Mouse (Mus musculus) C2C12 (cell line): Measurements from ENCODE around the gene Camta1.

ENCODE experiments used
- CEBPB ChIP-seq: IDR thresholded peaks from one replicate; pipeline ENCODE4 v1.6.1; 2011; ENCODE audit warnings: low read depth, mild to moderate bottlenecking, control low read depth, moderate library complexity
- CTCF ChIP-seq: IDR thresholded peaks from one replicate; pipeline ENCODE4 v1.5.1; 2011; ENCODE audit not compliant: control insufficient read depth, insufficient read depth, insufficient read length
- FOSL1 ChIP-seq: IDR thresholded peaks from one replicate; pipeline ENCODE4 v1.8.0; 2011; ENCODE audit warnings: mild to moderate bottlenecking, low read length; ENCODE audit not compliant: poor library complexity, insufficient read depth, severe bottlenecking
- MAX ChIP-seq: IDR thresholded peaks from one replicate; pipeline ENCODE4 v1.6.1; 2011; ENCODE audit warnings: mild to moderate bottlenecking, control low read depth
- MYOD1 ChIP-seq: IDR thresholded peaks from one replicate; pipeline ENCODE4 v1.6.1; 2011; ENCODE audit warnings: low read depth; ENCODE audit not compliant: control insufficient read depth, insufficient read length
- MYOG ChIP-seq: IDR thresholded peaks from one replicate; pipeline ENCODE4 v1.6.1; 2011; ENCODE audit not compliant: control insufficient read depth, insufficient read length; ENCODE audit errors: extremely low read depth
- USF1 ChIP-seq: IDR thresholded peaks from one replicate; pipeline ENCODE4 v1.6.1; 2011; ENCODE audit warnings: low read depth, mild to moderate bottlenecking, control low read depth, moderate library complexity

DNA sequence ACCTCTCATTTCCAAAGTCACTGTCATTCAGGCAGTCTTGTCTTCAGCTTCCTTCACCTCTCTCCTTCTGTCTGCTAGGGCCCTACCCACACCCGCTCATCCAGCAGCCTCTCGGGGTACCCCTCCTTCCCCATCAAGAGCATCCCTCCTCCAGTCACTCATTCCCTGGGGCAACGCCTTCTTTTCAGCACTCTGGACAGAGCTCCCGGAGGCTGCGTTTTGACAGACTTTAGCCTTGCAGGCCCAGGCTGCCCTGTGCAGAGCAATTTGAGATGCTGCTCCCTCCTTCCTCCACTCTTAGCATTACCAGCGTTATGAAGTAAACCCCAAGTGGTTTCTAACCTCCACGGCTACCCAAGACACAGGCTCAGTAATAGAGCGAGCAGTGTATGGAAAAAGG lies 675.2 kb downstream of the Camta1 start:
- TF ChIP-seq USF1 (no peak), MYOD1 (no peak), CTCF (no peak), MYOG (no peak), MAX (no peak), CEBPB (no peak), FOSL1 (no peak)
